Mouse (Mus musculus) liver, embryonic 14.5 days (tissue): Measurements from ENCODE around the gene Aldh2. TPM values are rescaled to one million over a fixed set of nuclear protein-coding genes. Genes with fewer than 3 reads are reported as not detected.

Source experiments
- ATAC-seq: fragments of 200-750 bp; cut with Nextera tagmentation; 2 replicates; pipeline ENCODE4 v1.8.0; 2017; ENCODE audit warnings: moderate number of reproducible peaks, mild to moderate bottlenecking, moderate library complexity; ENCODE audit not compliant: insufficient read depth
- DNase-seq, 3 experiments: peaks; one replicate each; pipeline ENCODE4 v3.0.0-alpha.2; 2012 to 2013; ENCODE audit warnings: low read depth in 3 of 3, low spot score in 3 of 3
- H3K27ac ChIP-seq: fragments of 300-500 bp; sonication (generic); 2 replicates; pipeline ENCODE4 v1.5.1; 2014; ENCODE audit warnings: moderate library complexity, mild to moderate bottlenecking, control low read depth, inconsistent platforms
- H3K27me3 ChIP-seq: fragments of 300-500 bp; sonication (generic); 2 replicates; pipeline ENCODE4 v1.6.1; 2014; ENCODE audit warnings: mild to moderate bottlenecking, low read length, moderate library complexity; ENCODE audit not compliant: control insufficient read depth, insufficient read depth
- H3K36me3 ChIP-seq: fragments of 300-500 bp; sonication (generic); replicated peaks from 2 replicates; pipeline ENCODE4 v1.6.1; 2014; ENCODE audit warnings: low read depth; ENCODE audit not compliant: control insufficient read depth, insufficient read depth
- H3K4me1 ChIP-seq, 2 experiments: fragments of 200-500 bp in 1 of 2; fragments of 300-500 bp in 1 of 2; sonication (generic) in 1 of 2; replicated peaks; 2 replicates each; pipeline ENCODE4 v1.6.1; 2012 to 2014; ENCODE audit warnings: antibody characterized with exemption in 1 of 2, inconsistent platforms in 1 of 2, low read length in 1 of 2; ENCODE audit not compliant: control insufficient read depth in 2 of 2, insufficient read depth in 2 of 2
- H3K4me2 ChIP-seq: fragments of 300-500 bp; sonication (generic); 2 replicates; pipeline ENCODE4 v1.6.1; 2014; ENCODE audit warnings: low read depth, mild to moderate bottlenecking, control low read depth, moderate library complexity
- H3K4me3 ChIP-seq, 2 experiments: fragments of 200-500 bp in 1 of 2; fragments of 300-500 bp in 1 of 2; sonication (generic) in 1 of 2; 2 replicates each; pipeline ENCODE4 v1.5.1; 2012 to 2014; ENCODE audit warnings: low read depth in 2 of 2, low read length in 2 of 2, mild to moderate bottlenecking in 2 of 2, control low read depth in 1 of 2, inconsistent platforms in 1 of 2, moderate library complexity in 1 of 2; ENCODE audit not compliant: insufficient read depth in 1 of 2
- H3K9ac ChIP-seq: fragments of 300-500 bp; sonication (generic); replicated peaks from 2 replicates; pipeline ENCODE4 v1.6.1; 2014; ENCODE audit warnings: mild to moderate bottlenecking, control low read depth, moderate library complexity
- H3K9me3 ChIP-seq: fragments of 300-500 bp; sonication (generic); 2 replicates; pipeline ENCODE4 v1.6.1; 2016; ENCODE audit warnings: low read length, mixed read lengths; ENCODE audit not compliant: control insufficient read depth
- CTCF ChIP-seq: IDR thresholded peaks from 2 replicates; pipeline ENCODE4 v1.5.1; 2016; ENCODE audit warnings: antibody characterized with exemption, low read depth, control low read depth
- EP300 ChIP-seq: IDR thresholded peaks from 2 replicates; pipeline ENCODE4 v1.6.1; 2016; ENCODE audit warnings: antibody characterized with exemption, low read depth
- WGBS: fragments of 180-500 bp; shearing (Covaris S2); extraction: QIAGEN DNeasy Blood & Tissue Kit; methylation state at CpG from one replicate; pipeline ENCODE4 v1.1.7; 2014; ENCODE audit not compliant: insufficient replicate concordance; 5-methylcytosine and 5-hydroxymethylcytosine counted together
- polyA plus RNA-seq, 2 experiments: library from polyadenylated mRNA; depleted of rRNA in 1 of 2; stranded (reverse) in 1 of 2; unstranded in 1 of 2; fragments of >200 nt; fragmentation: Nextera tagmentation in 1 of 2; extraction: Ambion mirVana in 1 of 2; gene quantifications; 2 replicates each; pipeline versions ENCODE4 v1.2.1 to v1.2.3; 2012 to 2014

The Aldh2 gene
- polyA plus RNA-seq, 2 experiments = 48.1 to 157 TPM

DNA sequence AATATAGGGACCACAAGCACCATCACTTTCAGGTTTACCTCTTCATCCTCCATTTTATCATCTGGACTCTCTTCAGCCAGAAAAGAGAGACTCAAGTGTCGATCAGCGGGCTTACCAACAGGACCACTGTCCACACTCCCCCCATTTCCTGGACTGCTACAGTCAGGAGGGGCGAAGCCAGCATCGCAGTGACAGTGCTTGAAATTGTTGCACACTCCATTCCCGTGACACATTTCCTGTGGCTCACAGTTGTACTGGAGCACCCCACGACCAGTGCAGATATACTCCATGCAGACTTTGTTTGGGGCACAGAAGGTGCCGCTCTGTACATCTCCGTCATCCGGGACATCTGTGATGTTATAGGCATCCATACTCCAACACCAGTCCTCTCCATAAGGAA, 74.6 kb downstream of the Aldh2 start:
- no peak for ATAC-seq
- Histone ChIP-seq H3K9ac (no peak overlapping the region), H3K4me2 (no peak overlapping the region), H3K27me3 (no peaks in the 10 kb centered on the region), H3K9me3 (no peaks in the 10 kb centered on the region), H3K36me3 (peaks cover 13% of the 10 kb centered on the region), H3K4me1 (no peaks in the 10 kb centered on the region), H3K27ac (no peak overlapping the region), H3K4me3 (no peak overlapping the region)
- 71% methylated on average over 9 of the region's 9 CpGs for WGBS
- DNase-seq = no peak
- TF ChIP-seq EP300 (no peak), CTCF (no peak)

Other genes starting within 250 kb of the Aldh2 start
- gene Trafd1, start 208.2 kb downstream of the Aldh2 start, polyA plus RNA-seq (2012; rRNA removed) = 17.8 and 18.4 TPM in 2 replicates
- 16.6 and 17.1 TPM in 2 replicates for gene Trafd1, start 208.2 kb downstream of the Aldh2 start, polyA plus RNA-seq (2014; fragmentation: Nextera tagmentation; extraction: Ambion mirVana)
- 6.2 and 8.8 TPM in 2 replicates for gene Naa25, start 195.9 kb downstream of the Aldh2 start, polyA plus RNA-seq (2012; rRNA removed)
- gene Naa25, start 195.9 kb downstream of the Aldh2 start, polyA plus RNA-seq (2014; fragmentation: Nextera tagmentation; extraction: Ambion mirVana) = 18.5 and 23.6 TPM in 2 replicates
- gene Tmem116, start 141.9 kb downstream of the Aldh2 start, polyA plus RNA-seq (2012; rRNA removed) = 0.46 and 0.69 TPM in 2 replicates
- 0.57 and 1.0 TPM in 2 replicates for gene Tmem116, start 141.9 kb downstream of the Aldh2 start, polyA plus RNA-seq (2014; fragmentation: Nextera tagmentation; extraction: Ambion mirVana)
- 26.4 and 63.7 TPM in 2 replicates for gene Erp29, start 141.3 kb downstream of the Aldh2 start, polyA plus RNA-seq (2012; rRNA removed)
- 74.9 and 82.1 TPM in 2 replicates for gene Erp29, start 141.3 kb downstream of the Aldh2 start, polyA plus RNA-seq (2014; fragmentation: Nextera tagmentation; extraction: Ambion mirVana)
- gene Adam1b, start 90.4 kb downstream of the Aldh2 start, polyA plus RNA-seq (2012; rRNA removed) = not detected in 2 replicates
- not detected in 2 replicates for gene Adam1b, start 90.4 kb downstream of the Aldh2 start, polyA plus RNA-seq (2014; fragmentation: Nextera tagmentation; extraction: Ambion mirVana)
- gene Adam1a, start 48.3 kb downstream of the Aldh2 start, polyA plus RNA-seq (2012; rRNA removed) = 1.5 and 1.6 TPM in 2 replicates
- gene Adam1a, start 48.3 kb downstream of the Aldh2 start, polyA plus RNA-seq (2014; fragmentation: Nextera tagmentation; extraction: Ambion mirVana) = 0.20 and 0.28 TPM in 2 replicates
- gene Gm42878, start 48.3 kb downstream of the Aldh2 start, polyA plus RNA-seq (2012; rRNA removed) = 0.07 TPM in 1 of 2 replicates, not detected in the other
- not detected in 2 replicates for gene Gm42878, start 48.3 kb downstream of the Aldh2 start, polyA plus RNA-seq (2014; fragmentation: Nextera tagmentation; extraction: Ambion mirVana)
- 27.2 and 43.4 TPM in 2 replicates for gene Mapkapk5, start 47.9 kb downstream of the Aldh2 start, polyA plus RNA-seq (2012; rRNA removed)
- gene Mapkapk5, start 47.9 kb downstream of the Aldh2 start, polyA plus RNA-seq (2014; fragmentation: Nextera tagmentation; extraction: Ambion mirVana) = 22.8 and 31.4 TPM in 2 replicates
- gene Acad12, start 25.1 kb upstream of the Aldh2 start, polyA plus RNA-seq (2012; rRNA removed) = 0.81 and 1.1 TPM in 2 replicates
- gene Acad12, start 25.1 kb upstream of the Aldh2 start, polyA plus RNA-seq (2014; fragmentation: Nextera tagmentation; extraction: Ambion mirVana) = 0.69 and 0.87 TPM in 2 replicates
- gene Acad10, start 66.7 kb upstream of the Aldh2 start, polyA plus RNA-seq (2012; rRNA removed) = 1.6 and 1.7 TPM in 2 replicates
- 2.2 and 2.6 TPM in 2 replicates for gene Acad10, start 66.7 kb upstream of the Aldh2 start, polyA plus RNA-seq (2014; fragmentation: Nextera tagmentation; extraction: Ambion mirVana)
- gene Brap, start 66.7 kb upstream of the Aldh2 start, polyA plus RNA-seq (2012; rRNA removed) = 9.7 and 12.5 TPM in 2 replicates
- 22.7 and 22.9 TPM in 2 replicates for gene Brap, start 66.7 kb upstream of the Aldh2 start, polyA plus RNA-seq (2014; fragmentation: Nextera tagmentation; extraction: Ambion mirVana)
- gene Atxn2, start 117.5 kb upstream of the Aldh2 start, polyA plus RNA-seq (2012; rRNA removed) = 24.1 and 24.6 TPM in 2 replicates
- 19.3 and 20.5 TPM in 2 replicates for gene Atxn2, start 117.5 kb upstream of the Aldh2 start, polyA plus RNA-seq (2014; fragmentation: Nextera tagmentation; extraction: Ambion mirVana)
- 7.2 and 8.6 TPM in 2 replicates for gene Sh2b3, start 243.8 kb upstream of the Aldh2 start, polyA plus RNA-seq (2012; rRNA removed)
- 5.4 and 5.6 TPM in 2 replicates for gene Sh2b3, start 243.8 kb upstream of the Aldh2 start, polyA plus RNA-seq (2014; fragmentation: Nextera tagmentation; extraction: Ambion mirVana)